Mouse (Mus musculus) forebrain, embryonic 16.5 days (tissue): ENCODE data around the gene Rinl. TPM values are rescaled to one million over a fixed set of nuclear protein-coding genes. Genes with fewer than 3 reads are reported as not detected.

Source experiments
- ATAC-seq: fragments of 200-750 bp; cut with Nextera tagmentation; 2 replicates; pipeline ENCODE4 v1.8.0; 2017; ENCODE audit warnings: mild to moderate bottlenecking, moderate library complexity
- H3K27ac ChIP-seq: fragments of 300-500 bp; sonication (generic); 2 replicates; pipeline ENCODE4 v1.5.1; 2014; ENCODE audit warnings: low read length, control low read depth
- H3K27me3 ChIP-seq: fragments of 300-500 bp; sonication (generic); replicated peaks from 2 replicates; pipeline ENCODE4 v1.6.1; 2014; ENCODE audit warnings: low read length; ENCODE audit not compliant: control insufficient read depth, insufficient read depth
- H3K36me3 ChIP-seq: fragments of 300-500 bp; sonication (generic); 2 replicates; pipeline ENCODE4 v1.6.1; 2014; ENCODE audit not compliant: control insufficient read depth, insufficient read depth
- H3K4me1 ChIP-seq: fragments of 300-500 bp; sonication (generic); replicated peaks from 2 replicates; pipeline ENCODE4 v1.6.1; 2014; ENCODE audit warnings: low read length; ENCODE audit not compliant: control insufficient read depth, insufficient read depth
- H3K4me2 ChIP-seq: fragments of 300-500 bp; sonication (generic); 2 replicates; pipeline ENCODE4 v1.6.1; 2014; ENCODE audit warnings: mild to moderate bottlenecking, low read length, control low read depth
- H3K4me3 ChIP-seq: fragments of 300-500 bp; sonication (generic); replicated peaks from 2 replicates; pipeline ENCODE4 v1.5.1; 2014; ENCODE audit warnings: mild to moderate bottlenecking, low read length, control low read depth
- H3K9ac ChIP-seq: fragments of 300-500 bp; sonication (generic); replicated peaks from 2 replicates; pipeline ENCODE4 v1.6.1; 2014; ENCODE audit warnings: low read depth, low read length, control low read depth
- H3K9me3 ChIP-seq: fragments of 300-500 bp; sonication (generic); 2 replicates; pipeline ENCODE4 v1.6.1; 2016; ENCODE audit warnings: low read length; ENCODE audit not compliant: control insufficient read depth
- WGBS: fragments of 180-500 bp; shearing (Covaris S2); extraction: QIAGEN DNeasy Blood & Tissue Kit; methylation state at CpG from one replicate; pipeline ENCODE4 v1.1.7; 2014; 5-methylcytosine and 5-hydroxymethylcytosine counted together
- polyA plus RNA-seq: library from polyadenylated mRNA; unstranded; fragments of >200 nt; fragmentation: Nextera tagmentation; extraction: Ambion mirVana; gene quantifications from 2 replicates; pipeline ENCODE4 v1.2.1, GENCODE M21; 2015

Gene Rinl
- polyA plus RNA-seq, 1 experiment from 2014 or later, result 1.3 TPM

- H3K9me3 ChIP-seq, result no peaks in the 10 kb centered on the region
Observed at GRCm38 (mm10) chr7:28765211-28765610, 23.6 kb upstream of the Rinl start.

GRCm38 (mm10) chr7:28766173-28766879 is 22.4 kb upstream of the Rinl start, which contains the start of gene Sirt2:
Gene Sirt2 (plus strand): TSS chr7:28766735.
- Histone ChIP-seq H3K9me3 (no peaks in the 10 kb centered on the region), H3K9ac (peak within 1 kb of the TSS; percentile 79), H3K27me3 (no peaks in the 10 kb centered on the region), H3K4me1 (peaks cover 19% of the 10 kb centered on the region), H3K4me2 (peak within 1 kb of the TSS; percentile 83), H3K4me3 (peak within 1 kb of the TSS; percentile 86), H3K36me3 (peaks cover 4% of the 10 kb centered on the region; the same call in 1 of the 2 replicates), H3K27ac (no peak within 1 kb of the TSS)
- under 1% methylated on average over 45 of the region's 45 CpGs for WGBS
- ATAC-seq, result peak; percentile 99

More at GRCm38 (mm10) chr7:28765211-28765610, 23.6 kb upstream of the Rinl start:
- Histone ChIP-seq H3K4me1 (peaks cover 19% of the 10 kb centered on the region), H3K4me3 (no peak overlapping the region), H3K27ac (no peak overlapping the region), H3K36me3 (peaks cover 7% of the 10 kb centered on the region; the same call in 1 of the 2 replicates), H3K4me2 (peak overlapping the region; percentile 73), H3K27me3 (no peaks in the 10 kb centered on the region), H3K9ac (no peak overlapping the region)
- no peak for ATAC-seq
- 89% methylated on average over 6 of the region's 6 CpGs for WGBS

GRCm38 (mm10) chr7:28766910-28767309 is 21.9 kb upstream of the Rinl start:
- H3K4me1 ChIP-seq, result peaks cover 19% of the 10 kb centered on the region
- H3K36me3 ChIP-seq, result no peaks in the 10 kb centered on the region; the same call in 1 of the 2 replicates
- peak overlapping the region; percentile 83 for H3K4me2 ChIP-seq
- peak overlapping the region; percentile 86 for H3K4me3 ChIP-seq
- no peak overlapping the region for H3K27ac ChIP-seq
- 2% methylated on average over 14 of the region's 14 CpGs for WGBS
- H3K9me3 ChIP-seq, result no peaks in the 10 kb centered on the region
- peak overlapping the region; percentile 76 for H3K9ac ChIP-seq
- ATAC-seq, result peak; percentile 6
- H3K27me3 ChIP-seq, result no peaks in the 10 kb centered on the region

GRCm38 (mm10) chr7:28767462-28767965 is 21.3 kb upstream of the Rinl start, which contains the start of gene Nfkbib:
Gene Nfkbib (minus strand): TSS chr7:28767512.
- Histone ChIP-seq H3K27ac (no peak within 1 kb of the TSS), H3K4me2 (peak within 1 kb of the TSS; percentile 83), H3K27me3 (no peaks in the 10 kb centered on the region), H3K9ac (peak within 1 kb of the TSS; percentile 79), H3K4me3 (peak within 1 kb of the TSS; percentile 86), H3K36me3 (no peaks in the 10 kb centered on the region), H3K9me3 (no peaks in the 10 kb centered on the region), H3K4me1 (peaks cover 19% of the 10 kb centered on the region)
- WGBS, result 57% methylated on average over 7 of the region's 7 CpGs
- no peak for ATAC-seq

GRCm38 (mm10) chr7:28769414-28769958 is 19.3 kb upstream of the Rinl start:
- Histone ChIP-seq H3K27me3 (no peaks in the 10 kb centered on the region), H3K4me3 (no peak overlapping the region), H3K36me3 (no peaks in the 10 kb centered on the region), H3K4me1 (peaks cover 19% of the 10 kb centered on the region), H3K27ac (no peak overlapping the region), H3K4me2 (no peak overlapping the region), H3K9me3 (no peaks in the 10 kb centered on the region), H3K9ac (no peak overlapping the region)
- 88% methylated on average over 9 of the region's 9 CpGs for WGBS
- ATAC-seq, result no peak

- Histone ChIP-seq H3K9ac (no peak overlapping the region), H3K27ac (no peak overlapping the region), H3K36me3 (no peaks in the 10 kb centered on the region), H3K4me2 (no peak overlapping the region), H3K27me3 (no peaks in the 10 kb centered on the region), H3K4me3 (no peak overlapping the region), H3K4me1 (peaks cover 16% of the 10 kb centered on the region), H3K9me3 (no peaks in the 10 kb centered on the region)
- WGBS, result 93% methylated on average over 3 of the region's 3 CpGs
- ATAC-seq, result no peak
Observed at GRCm38 (mm10) chr7:28770309-28770708, 18.5 kb upstream of the Rinl start.

- H3K36me3 ChIP-seq, result 0 out of 2 replicates have a peak, but pooled peaks cover under 1% of the 10 kb centered on the region
- WGBS, result 83% methylated on average over 11 of the region's 11 CpGs
- no peak overlapping the region for H3K27ac ChIP-seq
- no peaks in the 10 kb centered on the region for H3K9me3 ChIP-seq
- no peaks in the 10 kb centered on the region for H3K27me3 ChIP-seq
- no peak overlapping the region for H3K9ac ChIP-seq
- ATAC-seq, result no peak
- H3K4me3 ChIP-seq, result no peak overlapping the region
- H3K4me2 ChIP-seq, result no peak overlapping the region
- peaks cover 9% of the 10 kb centered on the region for H3K4me1 ChIP-seq
Observed at GRCm38 (mm10) chr7:28771867-28772266, 16.9 kb upstream of the Rinl start.

GRCm38 (mm10) chr7:28773163-28773562 is 15.6 kb upstream of the Rinl start:
- Histone ChIP-seq H3K9me3 (no peaks in the 10 kb centered on the region), H3K36me3 (peaks cover 7% of the 10 kb centered on the region; the same call in 1 of the 2 replicates), H3K4me1 (no peaks in the 10 kb centered on the region), H3K27ac (no peak overlapping the region), H3K27me3 (no peaks in the 10 kb centered on the region), H3K4me2 (no peak overlapping the region), H3K4me3 (no peak overlapping the region), H3K9ac (no peak overlapping the region)
- ATAC-seq, result no peak
- WGBS, result 87% methylated on average over 3 of the region's 3 CpGs

- Histone ChIP-seq H3K36me3 (peaks cover 7% of the 10 kb centered on the region; the same call in 1 of the 2 replicates), H3K9ac (no peak overlapping the region), H3K4me1 (no peaks in the 10 kb centered on the region), H3K27me3 (no peaks in the 10 kb centered on the region), H3K4me2 (no peak overlapping the region), H3K4me3 (no peak overlapping the region), H3K27ac (no peak overlapping the region), H3K9me3 (no peaks in the 10 kb centered on the region)
- 69% methylated on average over 12 of the region's 12 CpGs for WGBS
- ATAC-seq, result no peak
Observed at GRCm38 (mm10) chr7:28774164-28774563, 14.6 kb upstream of the Rinl start.
